Mouse (Mus musculus) spleen, adult 10 weeks (tissue): ENCODE data around the gene Gpr176. TPM values are rescaled to one million over a fixed set of nuclear protein-coding genes. Genes with fewer than 3 reads are reported as not detected.

ENCODE experiments used
- polyA plus RNA-seq: library from polyadenylated mRNA; stranded (reverse); fragments of 350-450 nt; fragmentation: Illumina TruSeq; extraction: RNeasy Lipid Tissue Mini Kit (QIAGEN cat#74804); gene quantifications from one replicate; pipeline ENCODE4 v1.2.3, GENCODE M21; 2015; ENCODE audit warnings: low replicate concordance; ENCODE audit not compliant: insufficient read depth

The Gpr176 gene
- polyA plus RNA-seq, result 5.3 TPM

DNA sequence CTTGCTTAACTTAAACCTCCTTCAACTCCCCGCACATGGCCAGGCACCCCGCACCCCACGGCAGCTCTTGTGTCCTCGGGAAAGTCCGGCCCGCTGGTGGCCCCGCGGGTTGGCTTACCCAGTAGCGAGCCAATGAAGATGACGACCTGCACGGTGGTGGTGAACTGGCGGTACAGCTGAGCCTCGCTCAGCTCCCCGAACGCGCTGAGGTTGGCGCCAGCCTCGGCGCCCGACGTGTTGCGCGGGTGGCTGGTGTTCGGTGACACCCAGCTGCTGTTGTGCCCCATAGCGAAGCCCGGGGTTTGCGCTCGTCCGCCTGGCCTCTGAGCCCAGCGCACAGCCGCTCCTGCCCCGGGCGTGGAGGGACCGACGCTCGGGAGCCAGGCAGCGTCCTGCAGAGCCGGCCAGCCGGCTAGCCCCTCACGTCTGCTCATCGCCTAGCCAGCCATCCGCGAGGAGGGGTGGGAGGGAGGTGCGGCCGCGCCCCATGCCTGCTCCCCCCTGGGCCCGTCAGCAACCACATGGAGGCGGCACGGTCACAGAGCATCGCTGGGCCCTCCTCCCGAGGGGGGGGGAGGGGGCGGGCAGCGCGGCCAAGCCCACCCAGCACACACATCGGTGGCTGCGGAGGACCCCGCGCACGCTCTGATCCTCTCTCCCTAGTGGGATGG, at the start of gene Gpr176:
Gene Gpr176 (minus strand): TSS at position 519 of the 671 bp plus-strand sequence.

DNA sequence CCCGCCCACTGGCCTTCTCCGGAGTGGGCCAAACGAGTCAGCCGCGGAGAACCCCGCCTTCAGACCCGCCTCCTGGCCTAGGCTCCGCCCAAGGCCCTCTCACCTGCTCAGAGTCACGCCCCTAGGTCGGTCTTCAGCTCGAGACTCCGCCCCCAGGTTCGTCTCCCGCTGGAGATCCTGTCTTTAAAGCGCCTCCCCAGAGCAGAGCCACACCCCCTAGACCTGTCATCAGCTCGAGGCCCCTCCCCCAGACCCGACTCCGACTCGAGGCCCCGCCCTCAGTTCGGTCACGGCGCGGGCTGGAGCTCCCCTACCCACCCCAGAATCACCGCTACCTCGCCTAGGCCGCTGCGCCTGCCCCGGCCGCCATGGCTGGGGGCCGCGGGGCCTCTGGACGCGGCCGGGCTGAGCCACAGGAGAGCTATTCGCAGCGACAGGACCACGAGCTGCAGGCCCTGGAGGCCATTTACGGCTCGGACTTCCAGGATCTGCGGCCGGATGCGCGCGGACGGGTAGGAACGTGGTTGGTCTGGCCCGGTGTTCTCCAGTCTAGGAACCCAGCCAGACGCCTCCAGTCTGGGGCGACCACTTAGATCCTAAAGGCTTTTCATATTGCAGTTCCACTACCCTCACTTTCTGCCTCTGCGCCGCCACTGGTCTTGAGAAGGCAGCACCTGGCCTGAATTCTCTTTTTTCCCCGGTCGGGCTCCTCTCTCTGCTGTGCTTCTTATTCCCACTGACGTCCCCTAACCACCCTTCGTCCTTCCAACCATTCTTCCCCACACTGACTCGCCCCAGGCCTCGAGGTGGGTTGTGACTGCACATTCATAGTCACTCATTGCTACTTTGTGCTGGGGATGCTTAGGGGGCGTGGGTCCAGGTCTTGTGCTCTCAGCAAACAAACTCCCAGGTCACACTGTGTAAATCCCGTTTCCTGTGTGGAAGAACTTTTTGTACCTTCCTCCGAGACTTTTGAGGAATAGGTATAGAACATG, 15.4 kb upstream of the Gpr176 start, which contains the start of gene Eif2ak4:
Gene Eif2ak4 (plus strand): TSS at position 278 of the 995 bp plus-strand sequence.

DNA sequence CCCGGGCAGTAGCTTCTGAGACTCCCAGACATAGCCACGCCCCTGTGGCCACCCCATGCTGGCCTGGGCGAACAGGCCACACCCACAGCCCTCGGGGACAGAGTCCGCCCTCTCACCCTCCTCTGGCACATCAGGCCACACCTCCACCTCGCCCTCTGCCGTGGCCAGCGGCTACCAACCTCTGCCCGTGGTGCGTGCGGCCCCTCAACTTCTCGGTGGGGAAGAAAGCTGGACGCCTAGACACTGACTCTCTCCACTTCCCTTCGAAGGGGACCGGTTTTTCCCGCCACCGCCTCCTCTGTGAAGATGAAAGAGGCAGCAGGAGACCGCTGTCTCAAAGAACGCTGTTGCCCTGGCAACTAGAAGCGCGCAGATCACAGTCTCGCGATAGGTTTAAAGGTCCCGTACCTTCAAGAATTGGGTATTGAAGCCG, 116.6 kb downstream of the Gpr176 start, which contains the start of gene Fsip1:
Gene Fsip1 (minus strand): TSS at position 346 of the 433 bp plus-strand sequence.

Other genes with a start within 250 kb of the Gpr176 start
- 1.4 TPM for gene Fsip1, start 116.5 kb downstream of the Gpr176 start, polyA plus RNA-seq
- 21.3 TPM for gene Eif2ak4, start 15.2 kb upstream of the Gpr176 start, polyA plus RNA-seq
- gene Srp14, start 106.3 kb upstream of the Gpr176 start, polyA plus RNA-seq, result 200 TPM
- 21.3 TPM for gene Bmf, start 176.3 kb upstream of the Gpr176 start, polyA plus RNA-seq
- gene Bub1b, start 224.8 kb upstream of the Gpr176 start, polyA plus RNA-seq, result 20.2 TPM